Mouse (Mus musculus) 3T3-L1 (cell line): Measurements from ENCODE around the gene Dock9.

Experiments
- DNase-seq: peaks from one replicate; pipeline ENCODE4 v3.0.0-alpha.2; 2015; ENCODE audit warnings: low read depth, low spot score

Dock9 gene

DNA sequence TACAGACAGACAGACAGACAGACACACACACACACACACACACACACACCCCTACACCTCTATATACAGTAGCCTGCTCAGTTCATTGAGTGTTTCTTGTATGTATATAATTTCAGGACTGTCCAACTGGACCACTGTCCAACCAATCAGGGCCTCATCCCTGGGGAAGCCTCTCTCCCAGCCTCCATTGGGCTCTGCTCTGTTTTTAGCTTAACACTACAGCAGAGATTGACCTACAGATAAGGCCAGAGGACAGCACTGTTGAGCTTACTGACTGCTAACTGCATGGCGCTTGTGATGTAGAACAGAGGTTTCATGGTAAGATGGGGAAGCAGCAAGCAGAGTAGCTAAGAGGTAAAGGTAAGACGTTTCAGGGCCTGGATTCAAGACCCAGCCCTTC is 5.7 kb downstream of the Dock9 start:
- DNase-seq, result no peak

DNA sequence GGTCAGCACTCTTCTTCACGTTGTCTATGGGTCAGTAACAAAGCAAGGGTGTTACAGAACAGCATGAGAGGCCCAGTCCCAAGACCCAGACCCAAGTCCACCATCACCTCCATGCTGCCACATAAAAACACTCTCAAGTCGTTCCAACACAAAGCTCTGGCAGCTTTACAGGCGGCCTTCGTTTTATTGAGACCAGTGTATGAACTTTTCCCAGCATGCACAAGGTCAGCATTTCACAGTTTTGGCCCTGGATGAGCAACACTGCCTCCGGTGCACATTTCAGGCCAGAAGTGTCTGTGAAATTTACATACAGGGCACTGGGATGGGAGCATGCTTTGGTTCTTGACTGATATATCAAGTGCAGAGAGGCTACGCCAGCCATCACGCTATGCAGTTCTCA is 6.5 kb downstream of the Dock9 start:
- DNase-seq, result no peak

DNA sequence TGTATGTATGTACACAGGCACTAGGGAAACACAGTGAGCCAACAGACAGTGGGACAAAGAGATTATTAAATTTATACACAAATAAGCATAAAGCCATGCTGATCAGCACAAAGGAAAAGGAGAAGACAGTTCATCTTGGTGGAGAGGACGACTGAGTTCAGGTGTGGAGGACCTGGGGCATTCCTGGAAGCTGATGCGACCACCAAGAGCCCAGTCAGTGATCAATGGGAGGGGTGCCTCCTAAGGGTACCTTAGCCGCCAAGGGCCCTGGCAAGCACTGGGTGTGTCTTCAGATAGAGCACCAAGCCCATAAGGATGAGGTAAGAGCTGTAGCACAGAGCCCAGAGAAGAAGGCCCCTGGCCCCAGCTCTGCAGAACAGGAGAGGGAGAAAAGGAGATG is 8.4 kb downstream of the Dock9 start:
- DNase-seq, result no peak

DNA sequence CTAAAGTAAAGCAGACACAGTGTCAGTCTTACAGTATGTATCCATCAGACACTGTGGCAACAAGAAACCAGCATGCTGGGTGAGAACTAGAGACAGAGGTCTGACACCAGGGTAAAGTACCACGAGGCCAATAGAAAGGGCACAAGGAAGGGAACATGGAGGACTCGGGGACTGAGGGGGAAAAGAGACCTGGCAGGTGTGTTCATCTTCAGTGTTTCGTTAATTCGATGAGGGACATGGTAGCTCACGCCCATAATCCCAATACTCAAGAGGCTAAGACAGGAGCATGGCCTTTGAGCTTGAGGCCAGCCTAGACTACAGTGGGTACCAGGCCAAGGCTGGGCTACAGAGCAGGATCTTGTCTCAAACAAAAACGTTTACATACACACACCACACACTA is 9.2 kb downstream of the Dock9 start:
- DNase-seq, result no peak

GRCm38 (mm10) chr14:121787430-121787829 is 10.2 kb downstream of the Dock9 start:
- no peak for DNase-seq

DNA sequence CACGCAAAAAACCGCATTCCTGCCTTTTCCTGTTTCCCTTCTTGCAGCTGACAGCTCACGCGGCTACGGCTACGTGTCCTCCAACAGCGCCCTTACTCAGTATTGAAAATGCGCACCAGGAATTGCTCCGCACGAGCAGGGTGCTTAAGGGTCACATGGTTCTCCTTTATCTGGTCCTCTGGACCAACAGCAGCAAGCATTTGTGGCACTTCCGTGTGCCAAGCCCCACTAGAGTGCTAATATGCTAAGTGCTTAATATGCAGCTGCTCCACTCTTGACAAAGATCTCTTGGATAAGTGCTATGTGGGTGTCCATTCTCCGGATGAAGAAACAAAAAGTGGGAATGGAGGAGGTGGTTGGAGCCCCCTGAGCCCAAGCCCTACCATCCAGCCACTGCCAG is 10.7 kb downstream of the Dock9 start:
- DNase-seq, result no peak

GRCm38 (mm10) chr14:121785394-121785793 is 12.2 kb downstream of the Dock9 start:
- no peak for DNase-seq

GRCm38 (mm10) chr14:121780942-121781531 is 16.6 kb downstream of the Dock9 start:
- DNase-seq, result no peak

GRCm38 (mm10) chr14:121780144-121780913 is 17.3 kb downstream of the Dock9 start:
- DNase-seq, result no peak

- DNase-seq, result no peak
Measured at GRCm38 (mm10) chr14:121779620-121780019, 18.0 kb downstream of the Dock9 start.

GRCm38 (mm10) chr14:121777279-121777831 is 20.3 kb downstream of the Dock9 start:
- DNase-seq, result no peak

DNA sequence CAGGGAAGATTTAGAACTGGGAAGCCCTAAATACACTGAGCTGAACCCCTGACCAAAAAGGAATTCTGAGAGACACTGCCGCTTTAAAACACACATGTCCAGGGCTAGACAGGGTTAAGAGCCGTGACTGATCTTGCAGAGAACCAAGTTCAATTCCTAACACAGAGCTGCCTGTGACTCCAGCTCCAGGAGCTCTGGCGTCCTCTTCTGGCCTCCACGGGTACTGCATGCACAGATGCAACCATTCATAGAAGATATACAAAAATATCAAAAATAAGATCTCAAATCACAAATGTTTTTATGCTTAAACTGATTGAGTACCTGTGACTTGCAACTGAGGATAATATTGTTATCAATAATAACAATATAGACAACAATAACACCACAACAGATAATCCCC is 20.9 kb downstream of the Dock9 start:
- DNase-seq, result no peak

DNA sequence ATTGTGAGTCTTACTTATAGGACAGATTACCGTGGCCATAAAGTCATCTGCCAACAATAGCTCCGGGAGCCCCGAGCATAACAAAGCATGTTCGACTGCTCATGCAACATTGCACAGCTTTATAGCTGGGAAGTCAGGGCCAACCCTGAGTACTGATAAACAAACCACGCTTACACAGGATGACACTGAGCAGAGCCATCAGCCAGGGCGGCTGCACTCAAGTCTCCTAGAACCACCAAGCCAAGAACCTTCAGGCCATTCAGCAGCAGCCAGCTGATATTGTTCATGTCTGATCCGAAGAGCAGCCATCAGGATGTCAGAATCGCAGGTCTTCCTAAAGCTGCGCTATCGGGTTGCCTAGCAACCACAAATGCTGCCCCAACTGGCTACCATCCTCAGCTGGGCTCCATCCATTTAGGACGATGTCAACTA is 35.6 kb downstream of the Dock9 start:
- DNase-seq, result no peak

DNA sequence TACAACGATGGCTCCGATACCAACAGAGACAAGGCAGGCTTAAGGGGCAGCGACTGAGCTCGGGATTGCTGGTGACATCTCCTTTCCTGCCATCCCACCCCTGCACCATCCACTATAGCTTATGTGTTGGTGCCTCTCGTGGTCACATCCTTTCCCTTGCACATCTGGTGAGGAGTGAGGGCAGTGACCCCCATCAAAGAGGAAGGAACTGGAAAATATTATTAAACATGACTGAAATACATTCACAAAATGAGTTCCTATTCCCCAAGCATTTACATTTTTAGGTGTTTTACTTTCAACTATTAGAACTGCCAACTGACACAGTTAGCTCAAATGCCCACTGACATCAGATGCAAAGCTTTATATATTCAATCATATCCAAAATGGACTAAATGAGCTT is 37.2 kb downstream of the Dock9 start:
- no peak for DNase-seq

- DNase-seq, result no peak
Measured at GRCm38 (mm10) chr14:121754110-121754509, 43.5 kb downstream of the Dock9 start.

DNA sequence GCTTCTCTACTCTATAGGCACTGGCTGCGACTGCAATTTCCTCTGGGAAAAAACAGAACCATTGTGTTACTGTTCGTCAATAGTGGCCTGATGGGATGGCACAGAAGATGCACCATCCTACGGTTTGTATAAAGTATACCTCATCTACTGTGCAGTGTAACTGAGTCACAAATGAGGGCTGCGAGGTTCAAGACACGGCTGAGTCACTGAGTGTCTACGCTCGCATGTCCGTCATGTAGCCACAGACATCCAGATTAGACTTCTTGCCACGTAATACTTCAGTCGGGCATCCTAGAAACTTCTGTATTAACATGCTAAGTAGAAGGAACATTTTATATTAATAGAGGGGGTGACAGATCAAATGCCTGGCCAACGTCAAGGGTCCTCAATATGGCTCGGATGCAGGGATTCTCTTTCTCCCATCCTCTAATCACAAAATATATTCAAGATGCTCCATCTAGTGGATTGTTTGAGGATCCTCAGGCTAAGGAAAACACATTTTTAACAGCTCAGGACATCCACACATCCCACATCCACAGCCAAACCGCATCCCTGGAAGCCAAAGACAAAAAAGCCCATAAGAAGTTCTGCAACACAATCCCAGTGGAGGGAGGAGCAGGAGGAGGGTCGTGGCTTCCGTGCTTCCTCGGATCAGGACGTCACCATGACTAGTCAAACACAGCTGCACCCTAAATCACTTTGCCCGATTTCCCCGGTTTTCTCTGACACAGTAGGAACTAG is 44.8 kb downstream of the Dock9 start:
- DNase-seq, result peak; percentile 50

DNA sequence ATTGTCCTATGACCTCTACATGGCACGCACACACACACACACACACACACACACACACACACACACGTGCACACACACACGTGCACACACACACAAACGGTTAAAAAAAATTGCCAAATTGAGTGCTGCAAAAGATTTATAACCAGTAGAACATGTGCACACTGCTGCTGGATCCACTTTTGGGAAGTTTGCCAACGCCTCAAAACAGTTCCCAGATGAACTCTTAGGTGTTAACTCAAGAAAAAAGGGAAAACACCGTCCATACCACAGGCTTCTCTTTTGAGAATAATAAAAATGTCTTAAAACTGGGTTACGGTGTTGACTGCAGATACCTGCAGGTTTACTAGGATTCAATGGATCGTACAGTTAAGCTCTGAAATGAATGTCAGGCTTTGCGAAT is 48.0 kb downstream of the Dock9 start:
- no peak for DNase-seq

GRCm38 (mm10) chr14:121749084-121749483 is 48.6 kb downstream of the Dock9 start:
- no peak for DNase-seq

DNA sequence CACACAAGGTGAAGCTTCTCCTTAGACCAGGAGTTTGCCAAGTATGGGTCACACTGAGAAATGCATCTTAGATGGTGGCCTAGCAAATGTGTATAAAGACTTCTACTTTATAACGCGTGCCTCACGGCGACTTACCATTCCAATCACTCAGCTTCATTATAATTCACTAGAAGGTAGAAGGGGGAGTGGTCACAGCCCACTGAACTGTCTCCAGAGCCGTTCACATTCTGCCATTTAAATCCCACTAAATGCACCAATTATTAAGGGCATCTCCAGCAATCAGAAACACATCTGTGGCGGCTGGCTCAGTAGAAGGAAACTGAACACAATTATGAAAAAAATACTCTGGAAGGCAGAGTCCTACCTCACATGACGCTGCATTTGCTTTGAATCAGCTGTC is 50.3 kb downstream of the Dock9 start:
- no peak for DNase-seq

GRCm38 (mm10) chr14:121743787-121744417 is 53.7 kb downstream of the Dock9 start:
- no peak for DNase-seq

DNA sequence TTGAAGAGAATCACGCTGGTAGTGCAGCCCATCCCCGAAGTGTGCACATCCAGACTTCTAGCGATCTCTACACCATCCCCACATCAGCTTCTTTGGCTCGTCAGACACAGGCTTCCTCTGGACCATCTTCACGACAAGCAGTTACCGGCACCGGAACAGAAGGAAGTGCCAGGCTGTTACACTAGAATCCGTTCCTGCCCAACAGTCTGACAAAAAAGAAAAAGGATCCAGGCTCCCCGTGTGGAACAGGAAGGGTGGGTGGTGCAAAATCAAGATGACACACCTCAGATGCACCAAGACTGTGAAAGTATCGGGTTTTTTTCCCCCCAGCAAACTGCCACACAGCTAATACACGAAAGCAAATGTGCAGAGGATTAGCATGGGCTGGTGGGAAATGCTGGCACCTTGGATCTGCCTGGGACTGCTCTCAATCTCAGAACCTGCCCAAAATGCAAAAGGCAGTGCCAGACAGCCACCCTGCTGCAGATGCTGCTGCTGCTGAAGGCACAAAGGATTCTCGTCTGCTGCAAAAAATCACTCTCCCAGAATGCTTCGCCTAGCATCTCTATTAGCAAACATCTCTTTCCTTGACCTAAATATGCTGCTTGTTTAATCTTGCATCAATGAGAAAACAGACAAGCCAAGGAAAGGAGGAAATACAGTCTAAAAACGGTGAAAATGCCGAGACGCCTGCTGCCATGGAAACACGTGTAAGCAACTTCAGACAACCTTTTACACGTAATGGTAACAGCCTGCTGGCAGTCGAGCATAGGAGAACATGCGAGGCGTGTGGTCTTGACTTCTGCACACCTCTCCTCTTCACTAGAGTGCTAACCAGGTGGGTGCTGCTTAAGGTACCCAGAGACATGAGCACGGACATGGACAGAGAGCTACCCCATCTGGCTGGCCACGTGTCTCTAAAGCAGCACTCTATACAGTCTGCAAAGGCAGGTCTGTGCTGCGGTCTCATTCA is 58.9 kb downstream of the Dock9 start:
- no peak for DNase-seq
